Mouse (Mus musculus) ES-CJ7 (cell line): ENCODE results near the gene Gad1.

Experiments used
- DNase-seq: peaks from one replicate; pipeline ENCODE4 v3.0.0; 2011; ENCODE audit warnings: low read depth, low spot score

The Gad1 gene

GRCm38 (mm10) chr2:70564646-70565315 is 11.9 kb downstream of the Gad1 start:
- no peak for DNase-seq

GRCm38 (mm10) chr2:70565651-70566602 is 13.1 kb downstream of the Gad1 start:
- DNase-seq = peak; percentile 29

- peak; percentile 16 for DNase-seq
These were observed 13.7 kb downstream of the Gad1 start for GRCm38 (mm10) chr2:70566603-70566981.

- peak; percentile 58 for DNase-seq
These were observed 14.3 kb downstream of the Gad1 start for GRCm38 (mm10) chr2:70567071-70567681.

- DNase-seq = peak; percentile 7
These were observed 14.8 kb downstream of the Gad1 start for GRCm38 (mm10) chr2:70567682-70568077.

GRCm38 (mm10) chr2:70568198-70568941 is 15.5 kb downstream of the Gad1 start:
- DNase-seq = peak; percentile 72

GRCm38 (mm10) chr2:70571698-70572097 is 18.8 kb downstream of the Gad1 start:
- DNase-seq = no peak

GRCm38 (mm10) chr2:70572251-70572650 is 19.4 kb downstream of the Gad1 start:
- DNase-seq = no peak

GRCm38 (mm10) chr2:70573544-70574210 is 20.8 kb downstream of the Gad1 start:
- DNase-seq = peak; percentile 9

GRCm38 (mm10) chr2:70588200-70588599 is 35.3 kb downstream of the Gad1 start:
- no peak for DNase-seq

GRCm38 (mm10) chr2:70592432-70592831 is 39.6 kb downstream of the Gad1 start:
- no peak for DNase-seq

GRCm38 (mm10) chr2:70593670-70594069 is 40.8 kb downstream of the Gad1 start:
- no peak for DNase-seq

- no peak for DNase-seq
These were observed 43.0 kb downstream of the Gad1 start for GRCm38 (mm10) chr2:70595896-70596295.

GRCm38 (mm10) chr2:70609769-70610168 is 56.9 kb downstream of the Gad1 start:
- no peak for DNase-seq

- no peak for DNase-seq
These were observed 62.0 kb downstream of the Gad1 start for GRCm38 (mm10) chr2:70614745-70615351.

GRCm38 (mm10) chr2:70616076-70616475 is 63.2 kb downstream of the Gad1 start:
- no peak for DNase-seq

GRCm38 (mm10) chr2:70616617-70617016 is 63.7 kb downstream of the Gad1 start:
- DNase-seq = no peak

GRCm38 (mm10) chr2:70619232-70619835 is 66.5 kb downstream of the Gad1 start:
- DNase-seq = peak; percentile 79

GRCm38 (mm10) chr2:70620225-70620624 is 67.4 kb downstream of the Gad1 start:
- DNase-seq = peak; percentile 91

- no peak for DNase-seq
These were observed 69.4 kb downstream of the Gad1 start for GRCm38 (mm10) chr2:70622244-70622643.
